ENCODE assay signal across 18 mouse cellular contexts in genomic region chr11:82101529-82101928, GRCm38 (mm10). TPM values are rescaled to one million over a fixed set of nuclear protein-coding genes. Genes with fewer than 3 reads are reported as not detected.
DNase-seq lines count a peak whose midpoint lies in the region; ATAC-seq and TF ChIP-seq lines count a peak whose summit lies in the region.
"Had no signal": no experiment of that assay in that cellular context is flagged by ENCODE, and none has a peak within 500 bp of the region (broad histone marks: within the 10 kb centered on the region; RNA-seq: fewer than 3 reads in every experiment).

Ccl12 (plus strand) TSS chr11:82101845.

- no peak within 1 kb of the TSS for H3K4me3 ChIP-seq in embryonic facial prominence, embryonic 14.5 days (ENCODE audit: low read depth, low read length)
- H3K4me3 ChIP-seq in embryonic facial prominence, embryonic 10.5 days = no peak within 1 kb of the TSS
- no peak within 1 kb of the TSS for H3K4me3 ChIP-seq in liver, adult 2 months (ENCODE audit: insufficient read depth, low read depth, low read length)
- H3K4me3 ChIP-seq in midbrain, embryonic 16.5 days (ENCODE audit: low read depth, low read length) = no peak within 1 kb of the TSS
- H3K4me3 ChIP-seq: embryonic facial prominence, embryonic 15.5 days; forebrain, embryonic 10.5 days; layer of hippocampus, adult 2 months; limb, embryonic 15.5 days; stomach, embryonic 15.5 days had no signal

- no peaks in the 10 kb centered on the region for H3K27me3 ChIP-seq in embryonic facial prominence, embryonic 14.5 days (replicated peaks; ENCODE audit: control insufficient read depth, insufficient read depth, low read length)
- no peaks in the 10 kb centered on the region for H3K27me3 ChIP-seq in embryonic facial prominence, embryonic 10.5 days (replicated peaks; ENCODE audit: low read depth, poor library complexity, severe bottlenecking)
- H3K27me3 ChIP-seq in liver, adult 2 months (ENCODE audit: control insufficient read depth, insufficient read depth, low read length) = no peaks in the 10 kb centered on the region
- no peaks in the 10 kb centered on the region for H3K27me3 ChIP-seq in midbrain, embryonic 16.5 days (ENCODE audit: control insufficient read depth, insufficient read depth, low read depth, low read length)
- H3K27me3 ChIP-seq: embryonic facial prominence, embryonic 15.5 days; limb, embryonic 15.5 days; stomach, embryonic 15.5 days had no signal

- H3K4me2 ChIP-seq in embryonic facial prominence, embryonic 14.5 days (ENCODE audit: low read depth, low read length) = no peak within 1 kb of the TSS
- no peak within 1 kb of the TSS for H3K4me2 ChIP-seq in midbrain, embryonic 16.5 days (ENCODE audit: low read length)
- H3K4me2 ChIP-seq: embryonic facial prominence, embryonic 15.5 days; limb, embryonic 15.5 days; stomach, embryonic 15.5 days had no signal

- no peaks in the 10 kb centered on the region for H3K79me2 ChIP-seq in liver, adult 2 months (ENCODE audit: control insufficient read depth, insufficient read depth, low read length)

- no peak within 1 kb of the TSS for H3K27ac ChIP-seq in embryonic facial prominence, embryonic 14.5 days (replicated peaks; ENCODE audit: low read depth, low read length)
- H3K27ac ChIP-seq in embryonic facial prominence, embryonic 10.5 days (replicated peaks) = no peak within 1 kb of the TSS
- no peak within 1 kb of the TSS for H3K27ac ChIP-seq in liver, adult 2 months (replicated peaks; ENCODE audit: insufficient read depth, low read depth, low read length)
- H3K27ac ChIP-seq in midbrain, embryonic 16.5 days (ENCODE audit: low read length) = no peak within 1 kb of the TSS
- H3K27ac ChIP-seq: embryonic facial prominence, embryonic 15.5 days; forebrain, embryonic 10.5 days; layer of hippocampus, adult 2 months; limb, embryonic 15.5 days had no signal

- no peak for TF ChIP-seq CTCF in liver, adult 2 months (IDR thresholded peaks at IDR 0.05; ENCODE audit: low read depth, low read length)

- no peak within 1 kb of the TSS for H3K9ac ChIP-seq in embryonic facial prominence, embryonic 14.5 days (ENCODE audit: low read depth, low read length)
- no peak within 1 kb of the TSS for H3K9ac ChIP-seq in liver, adult 2 months (ENCODE audit: low read depth, low read length)
- no peak within 1 kb of the TSS for H3K9ac ChIP-seq in midbrain, embryonic 16.5 days (ENCODE audit: low read depth, low read length)
- H3K9ac ChIP-seq: embryonic facial prominence, embryonic 15.5 days; limb, embryonic 15.5 days; stomach, embryonic 15.5 days had no signal

- ATAC-seq in embryonic facial prominence, embryonic 14.5 days (ENCODE audit: low read depth) = no peak; the same call in 1 of the 2 replicates
- ATAC-seq in midbrain, embryonic 16.5 days = no peak

- no peaks in the 10 kb centered on the region for H3K36me3 ChIP-seq in embryonic facial prominence, embryonic 14.5 days (ENCODE audit: control insufficient read depth, insufficient read depth, low read length)
- H3K36me3 ChIP-seq in embryonic facial prominence, embryonic 10.5 days (replicated peaks) = no peaks in the 10 kb centered on the region
- no peaks in the 10 kb centered on the region for H3K36me3 ChIP-seq in liver, adult 2 months (ENCODE audit: control insufficient read depth, insufficient read depth, low read length)
- no peaks in the 10 kb centered on the region for H3K36me3 ChIP-seq in midbrain, embryonic 16.5 days (ENCODE audit: control insufficient read depth, insufficient read depth, low read length)
- H3K36me3 ChIP-seq: embryonic facial prominence, embryonic 15.5 days; forebrain, embryonic 10.5 days; limb, embryonic 15.5 days; stomach, embryonic 15.5 days had no signal

- no peak for TF ChIP-seq POLR2A in liver, adult 2 months (IDR thresholded peaks at IDR 0.05; ENCODE audit: extremely low read depth, insufficient read depth, low read length)

- DNase-seq in embryonic facial prominence, embryonic 14.5 days (ENCODE audit: low spot score) = peak; percentile 31
- no peak for DNase-seq in embryonic facial prominence, embryonic 10.5 days (ENCODE audit: low spot score)
- peak; percentile 26 for DNase-seq in liver, adult 2 months (ENCODE audit: extremely low read depth, low read depth, low spot score)
- DNase-seq in liver = no peak
- no peak for DNase-seq in urinary bladder, adult 2 months (ENCODE audit: low spot score)
- DNase-seq in urinary bladder, postnatal 25 days (ENCODE audit: low spot score) = no peak
- no peak for DNase-seq in right cerebral cortex, postnatal 4 days
- DNase-seq: adrenal gland, adult 2 months; cerebellum, adult 2 months; thymus, postnatal 25 days had no signal

- no peaks in the 10 kb centered on the region for H3K9me3 ChIP-seq in embryonic facial prominence, embryonic 14.5 days (ENCODE audit: control insufficient read depth, low read length)
- H3K9me3 ChIP-seq in embryonic facial prominence, embryonic 10.5 days = no peaks in the 10 kb centered on the region
- H3K9me3 ChIP-seq in midbrain, embryonic 16.5 days (replicated peaks; ENCODE audit: control insufficient read depth, low read length, poor library complexity, severe bottlenecking) = no peaks in the 10 kb centered on the region
- H3K9me3 ChIP-seq: embryonic facial prominence, embryonic 15.5 days; forebrain, embryonic 10.5 days; limb, embryonic 15.5 days; stomach, embryonic 15.5 days had no signal

- H3K4me1 ChIP-seq in embryonic facial prominence, embryonic 14.5 days (ENCODE audit: control insufficient read depth, insufficient read depth, low read length) = no peaks in the 10 kb centered on the region
- H3K4me1 ChIP-seq in embryonic facial prominence, embryonic 10.5 days = 0 out of 2 replicates have a peak, but pooled peaks cover 3% of the 10 kb centered on the region
- peaks cover 3% of the 10 kb centered on the region; the same call in 1 of the 2 replicates for H3K4me1 ChIP-seq in liver, adult 2 months (ENCODE audit: control insufficient read depth, insufficient read depth, low read length)
- no peaks in the 10 kb centered on the region for H3K4me1 ChIP-seq in midbrain, embryonic 16.5 days (ENCODE audit: control insufficient read depth, insufficient read depth, low read length)
- H3K4me1 ChIP-seq: embryonic facial prominence, embryonic 15.5 days; forebrain, embryonic 10.5 days; limb, embryonic 15.5 days; stomach, embryonic 15.5 days had no signal

- WGBS in embryonic facial prominence, embryonic 14.5 days = 59% methylated on average over 2 of the region's 2 CpGs
- 77% methylated on average over 2 of the region's 2 CpGs for WGBS in embryonic facial prominence, embryonic 10.5 days
- 54% methylated on average over 2 of the region's 2 CpGs for WGBS in liver, adult 2 months
- WGBS in midbrain, embryonic 16.5 days = 78% methylated on average over 2 of the region's 2 CpGs

RNA-seq across cellular contexts. Expression of gene Ccl12, which starts in this region (rescaled TPM):
- 5.9 and 7.1 TPM in 2 replicates for polyA plus RNA-seq in embryonic facial prominence, embryonic 14.5 days (2014; fragmentation: Nextera tagmentation; extraction: Ambion mirVana)
- polyA plus RNA-seq in embryonic facial prominence, embryonic 10.5 days (2016; fragmentation: Nextera tagmentation; extraction: Ambion mirVana) = 1.2 TPM in 1 of 2 replicates, not detected in the other
- total RNA-seq in liver, adult 2 months (2014; rRNA removed) = not detected in 2 replicates
- polyA plus RNA-seq in liver, adult 2 months (2012; rRNA removed) = 0.20 TPM in 1 of 2 replicates, not detected in the other
- 14.1 and 21.5 TPM in 2 replicates for polyA plus RNA-seq in urinary bladder, adult 2 months (2012; rRNA removed)
- polyA plus RNA-seq in midbrain, embryonic 16.5 days (2015; fragmentation: Nextera tagmentation; extraction: Ambion mirVana) = 1.0 and 1.1 TPM in 2 replicates
- total RNA-seq: adrenal gland, adult 2 months; gastrocnemius, adult 8-10 months; layer of hippocampus, adult 2 months had no signal
- polyA plus RNA-seq: spleen, adult 2 months had no signal

Comparison
In these comparisons a context has a peak if more than half of its experiments do, and no peak if none do; other contexts are left out.
1. Peak in DNase-seq in liver, adult 2 months; RNA of the gene not detected or under 1 TPM.